Mouse (Mus musculus) kidney, adult 18-20 months (tissue): Measurements from ENCODE around the gene Evl.
A peak's percentile ranks its signal among the peaks of the same experiment; 100 is the strongest.
"Not testable (repeated sequence)": the region's sequence is repeated elsewhere in the genome, so short reads cannot be mapped to it uniquely, and the experiment has no call there.

ENCODE experiments used
- DNase-seq: peaks from one replicate; pipeline ENCODE4 v3.0.0; 2021

Gene Evl

GRCm38 (mm10) chr12:108701221-108701620 is 146.7 kb downstream of the Evl start:
- no peak for DNase-seq

- peak; percentile 79 for DNase-seq
These were observed 147.7 kb downstream of the Evl start, which contains the start of gene Degs2 for GRCm38 (mm10) chr12:108702185-108702584. Gene Degs2 (minus strand): TSS chr12:108702315.

GRCm38 (mm10) chr12:108705486-108705885 is 151.0 kb downstream of the Evl start:
- no peak for DNase-seq

- no peak for DNase-seq
These were observed 151.6 kb downstream of the Evl start for GRCm38 (mm10) chr12:108706129-108706528.

GRCm38 (mm10) chr12:108709386-108709785 is 154.9 kb downstream of the Evl start:
- no peak for DNase-seq

GRCm38 (mm10) chr12:108709964-108710765 is 155.6 kb downstream of the Evl start:
- DNase-seq: peak; percentile 48

GRCm38 (mm10) chr12:108710861-108711615 is 156.5 kb downstream of the Evl start:
- DNase-seq: peak; percentile 68

- no peak for DNase-seq
These were observed 158.0 kb downstream of the Evl start for GRCm38 (mm10) chr12:108712481-108712880.

GRCm38 (mm10) chr12:108713972-108714371 is 159.5 kb downstream of the Evl start:
- DNase-seq: not testable (repeated sequence)

- DNase-seq: no peak
These were observed 161.3 kb downstream of the Evl start for GRCm38 (mm10) chr12:108715854-108716253.

GRCm38 (mm10) chr12:108718485-108718884 is 164.0 kb downstream of the Evl start:
- DNase-seq: no peak

- DNase-seq: no peak
These were observed 167.9 kb downstream of the Evl start for GRCm38 (mm10) chr12:108722464-108722863.

GRCm38 (mm10) chr12:108723841-108724240 is 169.3 kb downstream of the Evl start:
- DNase-seq: no peak

GRCm38 (mm10) chr12:108734386-108734785 is 179.9 kb downstream of the Evl start:
- DNase-seq: no peak

- DNase-seq: no peak
These were observed 183.3 kb downstream of the Evl start for GRCm38 (mm10) chr12:108737838-108738237.
